Mouse (Mus musculus): ENCODE results near the gene Ruvbl2. TPM values are rescaled to one million over a fixed set of nuclear protein-coding genes. Genes with fewer than 3 reads are reported as not detected.

Gene Ruvbl2
- polyA plus RNA-seq, 1 experiment from 2014 or later = 110 TPM

- H3K27me3 ChIP-seq = peaks cover 86% of the 10 kb centered on the region
- peaks cover 20% of the 10 kb centered on the region for H3K36me3 ChIP-seq
- H3K27ac ChIP-seq (replicated peaks) = no peak overlapping the region
- ATAC-seq (ENCODE audit: low FRiP score, low read depth) = no peak
- H3K4me3 ChIP-seq = no peak overlapping the region
- H3K9me3 ChIP-seq = no peaks in the 10 kb centered on the region
- no peak overlapping the region for H3K9ac ChIP-seq
- peaks cover 18% of the 10 kb centered on the region for H3K4me1 ChIP-seq (replicated peaks)
- H3K4me2 ChIP-seq = no peak overlapping the region
- 13% methylated on average over 13 of the region's 13 CpGs for WGBS
These were observed 19.9 kb downstream of the Ruvbl2 start for GRCm38 (mm10) chr7:45417962-45418492.

- Histone ChIP-seq H3K27me3 (peaks cover 96% of the 10 kb centered on the region), H3K36me3 (no peaks in the 10 kb centered on the region), H3K4me1 (replicated peaks) (peaks cover 18% of the 10 kb centered on the region), H3K4me3 (peak overlapping the region; percentile 16), H3K27ac (replicated peaks) (no peak overlapping the region), H3K9me3 (no peaks in the 10 kb centered on the region), H3K4me2 (peak overlapping the region; percentile 26), H3K9ac (no peak overlapping the region)
- 12% methylated on average over 37 of the region's 37 CpGs for WGBS
- no peak for ATAC-seq (ENCODE audit: low FRiP score, low read depth)
These were observed 22.3 kb downstream of the Ruvbl2 start for GRCm38 (mm10) chr7:45415636-45416035.

- Histone ChIP-seq H3K9me3 (no peaks in the 10 kb centered on the region), H3K4me1 (replicated peaks) (peaks cover 18% of the 10 kb centered on the region), H3K9ac (no peak overlapping the region), H3K36me3 (no peaks in the 10 kb centered on the region), H3K27ac (replicated peaks) (no peak overlapping the region), H3K27me3 (peaks cover 96% of the 10 kb centered on the region), H3K4me2 (no peak overlapping the region), H3K4me3 (no peak overlapping the region)
- no peak for ATAC-seq (ENCODE audit: low FRiP score, low read depth)
- 43% methylated on average over 12 of the region's 12 CpGs for WGBS
These were observed 23.1 kb downstream of the Ruvbl2 start for GRCm38 (mm10) chr7:45414740-45415224.

- H3K9ac ChIP-seq = peak overlapping the region; percentile 43
- H3K9me3 ChIP-seq = no peaks in the 10 kb centered on the region
- peak; percentile 29; the same call in 1 of the 2 replicates for ATAC-seq (ENCODE audit: low FRiP score, low read depth)
- WGBS = 2% methylated on average over 26 of the region's 27 CpGs
- no peaks in the 10 kb centered on the region for H3K36me3 ChIP-seq
- no peak overlapping the region for H3K27ac ChIP-seq (replicated peaks)
- H3K4me3 ChIP-seq = peak overlapping the region; percentile 49
- H3K4me2 ChIP-seq = peak overlapping the region; percentile 85
- H3K4me1 ChIP-seq (replicated peaks) = peaks cover 18% of the 10 kb centered on the region
- peaks cover 96% of the 10 kb centered on the region for H3K27me3 ChIP-seq
These were observed 23.8 kb downstream of the Ruvbl2 start for GRCm38 (mm10) chr7:45413864-45414739.

GRCm38 (mm10) chr7:45413113-45413863 lies 24.6 kb downstream of the Ruvbl2 start, which contains the start of gene Ntf5:
Gene Ntf5, plus strand, starts transcription at chr7:45413695.
- Histone ChIP-seq H3K9ac (peak within 1 kb of the TSS; percentile 43), H3K27me3 (peaks cover 96% of the 10 kb centered on the region), H3K4me3 (peak within 1 kb of the TSS; percentile 49), H3K4me1 (replicated peaks) (peaks cover 18% of the 10 kb centered on the region), H3K27ac (replicated peaks) (no peak within 1 kb of the TSS), H3K9me3 (no peaks in the 10 kb centered on the region), H3K36me3 (no peaks in the 10 kb centered on the region), H3K4me2 (peak within 1 kb of the TSS; percentile 85)
- 4% methylated on average over 34 of the region's 45 CpGs for WGBS
- ATAC-seq (ENCODE audit: low FRiP score, low read depth) = peak; percentile 30

- no peak overlapping the region for H3K4me2 ChIP-seq
- 90% methylated on average over 2 of the region's 2 CpGs for WGBS
- ATAC-seq (ENCODE audit: low FRiP score, low read depth) = no peak
- no peak overlapping the region for H3K4me3 ChIP-seq
- H3K9me3 ChIP-seq = no peaks in the 10 kb centered on the region
- no peak overlapping the region for H3K9ac ChIP-seq
- no peak overlapping the region for H3K27ac ChIP-seq (replicated peaks)
- no peaks in the 10 kb centered on the region for H3K36me3 ChIP-seq
- peaks cover 96% of the 10 kb centered on the region for H3K27me3 ChIP-seq
- peaks cover 18% of the 10 kb centered on the region for H3K4me1 ChIP-seq (replicated peaks)
These were observed 25.5 kb downstream of the Ruvbl2 start for GRCm38 (mm10) chr7:45412421-45412820.

GRCm38 (mm10) chr7:45409497-45410163 lies 28.3 kb downstream of the Ruvbl2 start:
- no peaks in the 10 kb centered on the region for H3K9me3 ChIP-seq
- H3K36me3 ChIP-seq = no peaks in the 10 kb centered on the region
- H3K27me3 ChIP-seq = peaks cover 95% of the 10 kb centered on the region
- peaks cover 23% of the 10 kb centered on the region for H3K4me1 ChIP-seq (replicated peaks)
- no peak overlapping the region for H3K27ac ChIP-seq (replicated peaks)
- ATAC-seq (ENCODE audit: low FRiP score, low read depth) = no peak
- 89% methylated on average over 8 of the region's 8 CpGs for WGBS
- no peak overlapping the region for H3K9ac ChIP-seq
- H3K4me3 ChIP-seq = no peak overlapping the region
- H3K4me2 ChIP-seq = no peak overlapping the region

GRCm38 (mm10) chr7:45408949-45409348 lies 28.9 kb downstream of the Ruvbl2 start:
- Histone ChIP-seq H3K4me1 (replicated peaks) (peaks cover 18% of the 10 kb centered on the region), H3K27me3 (peaks cover 89% of the 10 kb centered on the region), H3K36me3 (no peaks in the 10 kb centered on the region), H3K9ac (no peak overlapping the region), H3K4me3 (no peak overlapping the region), H3K4me2 (no peak overlapping the region), H3K27ac (replicated peaks) (no peak overlapping the region), H3K9me3 (no peaks in the 10 kb centered on the region)
- ATAC-seq (ENCODE audit: low FRiP score, low read depth) = no peak
- WGBS = 88% methylated on average over 17 of the region's 17 CpGs

- Histone ChIP-seq H3K27ac (replicated peaks) (no peak overlapping the region), H3K36me3 (no peaks in the 10 kb centered on the region), H3K4me1 (replicated peaks) (peaks cover 12% of the 10 kb centered on the region), H3K4me3 (no peak overlapping the region), H3K9ac (no peak overlapping the region), H3K4me2 (no peak overlapping the region), H3K27me3 (peaks cover 83% of the 10 kb centered on the region), H3K9me3 (no peaks in the 10 kb centered on the region)
- ATAC-seq (ENCODE audit: low FRiP score, low read depth) = no peak
- 75% methylated on average over 7 of the region's 7 CpGs for WGBS
These were observed 29.5 kb downstream of the Ruvbl2 start for GRCm38 (mm10) chr7:45408351-45408750.

GRCm38 (mm10) chr7:45407836-45408235 lies 30.1 kb downstream of the Ruvbl2 start:
- 84% methylated on average over 10 of the region's 10 CpGs for WGBS
- Histone ChIP-seq H3K9ac (no peak overlapping the region), H3K4me1 (replicated peaks) (peaks cover 8% of the 10 kb centered on the region; the same call in 1 of the 2 replicates), H3K9me3 (no peaks in the 10 kb centered on the region), H3K27ac (replicated peaks) (no peak overlapping the region), H3K4me3 (no peak overlapping the region), H3K27me3 (peaks cover 77% of the 10 kb centered on the region), H3K4me2 (no peak overlapping the region), H3K36me3 (no peaks in the 10 kb centered on the region)
- no peak for ATAC-seq (ENCODE audit: low FRiP score, low read depth)

Measured in hindbrain, embryonic 15.5 days (tissue).